8 mouse cellular contexts compared by ENCODE assay signal in the genomic region with DNA sequence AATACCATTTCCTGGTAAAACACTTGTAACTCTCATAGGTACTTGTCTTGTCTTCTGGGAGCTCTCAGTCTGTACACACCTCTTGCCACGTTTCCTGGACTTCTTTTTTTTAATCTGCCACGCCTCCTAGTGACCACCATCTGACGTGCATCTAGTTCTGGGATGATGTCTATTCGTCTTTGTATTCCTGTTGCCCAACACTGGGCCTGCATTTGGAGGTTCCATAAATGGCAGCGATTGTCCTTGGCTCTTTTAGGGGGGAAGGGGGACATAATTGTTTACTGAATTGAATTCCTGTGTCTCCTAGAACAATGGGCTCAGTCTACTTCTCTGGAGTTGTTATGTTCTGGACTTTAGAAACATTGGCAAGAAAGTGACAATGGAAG. TPM values are rescaled to one million over a fixed set of nuclear protein-coding genes. Genes with fewer than 3 reads are reported as not detected.
DNase-seq lines count a peak whose midpoint lies in the region; ATAC-seq and TF ChIP-seq lines count a peak whose summit lies in the region.

No protein-coding gene starts in this region.

- no peak for TF ChIP-seq POLR2A in heart, adult 2 months (IDR thresholded peaks at IDR 0.05; ENCODE audit: insufficient read depth, low read depth, low read length)

- ATAC-seq in kidney, embryonic 15.5 days (replicated peaks; ENCODE audit: low FRiP score): peak; percentile 34

- TF ChIP-seq CTCF in heart, adult 2 months (IDR thresholded peaks at IDR 0.05): peak; percentile 57

- peak overlapping the region; percentile 91 for H3K27ac ChIP-seq in heart, adult 2 months
- H3K27ac ChIP-seq in kidney, embryonic 15.5 days: peak overlapping the region; percentile 91

- under 1% methylated on average over 5 of the region's 5 CpGs for WGBS in heart, adult 2 months
- WGBS in kidney, embryonic 15.5 days: 2% methylated on average over 5 of the region's 5 CpGs

- H3K4me1 ChIP-seq in heart, adult 2 months (ENCODE audit: control insufficient read depth, insufficient read depth, low read length): peaks cover 9% of the 10 kb centered on the region
- peaks cover 16% of the 10 kb centered on the region for H3K4me1 ChIP-seq in kidney, embryonic 15.5 days

- H3K4me2 ChIP-seq in kidney, embryonic 15.5 days: peak overlapping the region; percentile 81

- no peaks in the 10 kb centered on the region for H3K79me2 ChIP-seq in heart, adult 2 months (replicated peaks; ENCODE audit: control insufficient read depth, insufficient read depth, low read length)

- no peaks in the 10 kb centered on the region for H3K27me3 ChIP-seq in heart, adult 2 months (ENCODE audit: control insufficient read depth, insufficient read depth, low read length)
- H3K27me3 ChIP-seq in kidney, embryonic 15.5 days: no peaks in the 10 kb centered on the region

- TF ChIP-seq EP300 in heart, adult 2 months (IDR thresholded peaks at IDR 0.05; ENCODE audit: insufficient read depth, low read depth, low read length): no peak

- H3K4me3 ChIP-seq in heart, adult 2 months: peak overlapping the region; percentile 100
- peak overlapping the region; percentile 74 for H3K4me3 ChIP-seq in kidney, embryonic 15.5 days (replicated peaks)

- no peak overlapping the region for H3K9ac ChIP-seq in heart, adult 2 months (ENCODE audit: low read depth, low read length)
- H3K9ac ChIP-seq in kidney, embryonic 15.5 days: peak overlapping the region; percentile 84

- H3K36me3 ChIP-seq in heart, adult 2 months (ENCODE audit: control insufficient read depth, insufficient read depth, low read length): peaks cover 2% of the 10 kb centered on the region; the same call in 1 of the 2 replicates
- peaks cover 65% of the 10 kb centered on the region for H3K36me3 ChIP-seq in kidney, embryonic 15.5 days

- peak; percentile 63 to 89 for DNase-seq in adrenal gland, adult (ENCODE audit: inconsistent age in 2 of 2, low spot score in 1 of 2)
- DNase-seq in adrenal gland, postnatal 4 days (ENCODE audit: low spot score in 2 of 2): no peak
- peak; percentile 21 to 52 for DNase-seq in CD8-positive naive resting alpha-beta T cell, adult 2 months (ENCODE audit: low read depth in 2 of 2, low spot score in 2 of 2)
- DNase-seq in cerebellum, adult 9-11 months: peak; percentile 71
- DNase-seq in heart, adult 2 months: peak in 1 of 2 experiments; percentile 39
- DNase-seq in lung, postnatal 14 days: peak; percentile 60
- DNase-seq in spleen, postnatal 10 days (ENCODE audit: low spot score in 2 of 2): peak; percentile 34 to 62

- no peaks in the 10 kb centered on the region for H3K9me3 ChIP-seq in kidney, embryonic 15.5 days (replicated peaks)

- intact Hi-C loops in heart, adult 2 months (cut with DNase I): loop anchor here (10.0 kb wide), 1 partner anchor 1710 kb away; the partner anchor contains the start of gene Patl1

RNA-seq across cellular contexts. Expression of gene Fen1, which starts 0.6 kb away (rescaled TPM):
- 10 to 100 TPM; 32.9 to 35.8 TPM for total RNA-seq in adrenal gland, postnatal 4 days (2021)
- total RNA-seq in heart, adult 2 months (2021): 1 to 10 TPM; 3.7 to 4.5 TPM
- 2.9 and 3.8 TPM in 2 replicates for polyA plus RNA-seq in heart, adult 2 months (2012; rRNA removed)
- 109 and 111 TPM in 2 replicates for polyA plus RNA-seq in kidney, embryonic 15.5 days (2015; fragmentation: Nextera tagmentation; extraction: Ambion mirVana)

RNA-seq across cellular contexts. Expression of gene Tmem258, which starts 0.8 kb away (rescaled TPM):
- 100 to 1,000 TPM; 161 to 182 TPM for total RNA-seq in adrenal gland, postnatal 4 days (2021)
- 100 to 1,000 TPM; 154 to 181 TPM for total RNA-seq in heart, adult 2 months (2021)
- 200 and 205 TPM in 2 replicates for polyA plus RNA-seq in heart, adult 2 months (2012; rRNA removed)
- polyA plus RNA-seq in kidney, embryonic 15.5 days (2015; fragmentation: Nextera tagmentation; extraction: Ambion mirVana): 477 and 511 TPM in 2 replicates

RNA-seq across cellular contexts. Expression of gene Fads1, which starts 21.9 kb away (rescaled TPM):
- total RNA-seq in adrenal gland, postnatal 4 days (2021): 100 to 1,000 TPM; 225 to 254 TPM
- 10 to 100 TPM; 24.2 to 25.3 TPM for total RNA-seq in heart, adult 2 months (2021)
- 14.6 and 16.2 TPM in 2 replicates for polyA plus RNA-seq in heart, adult 2 months (2012; rRNA removed)
- 95.3 and 108 TPM in 2 replicates for polyA plus RNA-seq in kidney, embryonic 15.5 days (2015; fragmentation: Nextera tagmentation; extraction: Ambion mirVana)

RNA-seq across cellular contexts. Expression of gene Myrf, which starts 35.9 kb away (rescaled TPM):
- 1 to 10 TPM; 6.2 to 9.1 TPM for total RNA-seq in adrenal gland, postnatal 4 days (2021)
- 1 to 10 TPM; 3.9 to 4.7 TPM for total RNA-seq in heart, adult 2 months (2021)
- polyA plus RNA-seq in heart, adult 2 months (2012; rRNA removed): 6.0 and 6.5 TPM in 2 replicates
- polyA plus RNA-seq in kidney, embryonic 15.5 days (2015; fragmentation: Nextera tagmentation; extraction: Ambion mirVana): 3.3 and 4.2 TPM in 2 replicates

Comparison
In these comparisons a context has a peak if more than half of its experiments do, and no peak if none do; other contexts are left out.
1. DNase-seq: peak in adrenal gland, adult (2 of 2), CD8-positive naive resting alpha-beta T cell, adult 2 months (2 of 2), cerebellum, adult 9-11 months (single experiment), lung, postnatal 14 days (single experiment) and spleen, postnatal 10 days (2 of 2); none in adrenal gland, postnatal 4 days (0 of 2).
2. RNA of gene Fen1, which starts 0.6 kb away (total RNA-seq): 32.9 to 35.8 TPM in adrenal gland, postnatal 4 days; 3.7 to 4.5 TPM in heart, adult 2 months; every median in the first group is over 4 times any median in the second.
3. RNA of gene Fads1, which starts 21.9 kb away (total RNA-seq): 225 to 254 TPM in adrenal gland, postnatal 4 days; 24.2 to 25.3 TPM in heart, adult 2 months; every median in the first group is over 4 times any median in the second.